Mouse (Mus musculus): ENCODE data around the gene Mrap2. TPM values are rescaled to one million over a fixed set of nuclear protein-coding genes. Genes with fewer than 3 reads are reported as not detected.

Gene Mrap2
- total RNA-seq (2023), result not detected

DNA sequence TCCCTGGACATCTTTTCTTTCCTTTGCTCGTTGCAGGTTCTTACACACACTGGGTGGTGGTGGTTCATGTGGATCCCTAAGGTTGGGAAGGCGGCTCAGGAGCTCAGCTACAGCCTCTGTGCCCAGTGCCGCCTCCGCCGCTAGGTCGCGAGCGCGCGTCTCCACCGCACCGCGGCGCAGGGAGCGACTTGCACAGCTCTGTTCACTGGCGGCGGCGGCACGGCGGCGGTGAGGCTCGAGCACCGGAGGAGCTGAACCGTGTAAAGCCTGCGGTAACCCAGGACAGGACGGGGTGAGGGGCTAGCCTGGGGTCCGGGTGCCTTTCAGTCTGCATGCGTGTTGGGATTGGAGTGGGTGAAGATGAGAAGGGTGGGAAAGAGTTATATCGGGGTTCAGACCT is at the start of gene Mrap2:
Gene Mrap2 (plus strand): TSS at position 201 of the 400 bp plus-strand sequence.

Other genes with a start within 250 kb of the Mrap2 start
- not detected for gene Ripply2, start 128.8 kb upstream of the Mrap2 start, total RNA-seq (2023)
- 10 to 100 TPM; 55.0 to 57.0 TPM for gene Cyb5r4, start 122.3 kb upstream of the Mrap2 start, total RNA-seq (2023)
- gene Cep162, start 111.2 kb downstream of the Mrap2 start, total RNA-seq (2023), result 10 to 100 TPM; 16.5 to 19.6 TPM